Mouse (Mus musculus): ENCODE measurements around the gene Krtap4-9. TPM values are rescaled to one million over a fixed set of nuclear protein-coding genes. Genes with fewer than 3 reads are reported as not detected.
"Not testable (repeated sequence)": the region's sequence is repeated elsewhere in the genome, so short reads cannot be mapped to it uniquely, and the experiment has no call there.

Gene Krtap4-9
- polyA plus RNA-seq, 1 experiment from 2014 or later = not detected

- not testable (repeated sequence) for ATAC-seq (ENCODE audit: low FRiP score); H3K9me3 ChIP-seq (ENCODE audit: control insufficient read depth, low read length); H3K27ac ChIP-seq (ENCODE audit: low read depth, low read length); H3K27me3 ChIP-seq (ENCODE audit: control insufficient read depth, insufficient read depth, low read length); H3K36me3 ChIP-seq (ENCODE audit: control insufficient read depth, insufficient read depth, low read length); H3K4me3 ChIP-seq (ENCODE audit: low read depth, low read length); H3K9ac ChIP-seq (ENCODE audit: low read length); DNase-seq (ENCODE audit: low spot score, missing footprints); H3K4me1 ChIP-seq (ENCODE audit: control insufficient read depth, insufficient read depth, low read length); H3K4me2 ChIP-seq
- WGBS = no CpG with 5 or more reads among the region's 1 CpGs
Measured at GRCm38 (mm10) chr11:99804346-99804745, 19.3 kb downstream of the Krtap4-9 start, which contains the start of gene Gm11554. Gm11554 (minus strand) TSS chr11:99804446.

DNA sequence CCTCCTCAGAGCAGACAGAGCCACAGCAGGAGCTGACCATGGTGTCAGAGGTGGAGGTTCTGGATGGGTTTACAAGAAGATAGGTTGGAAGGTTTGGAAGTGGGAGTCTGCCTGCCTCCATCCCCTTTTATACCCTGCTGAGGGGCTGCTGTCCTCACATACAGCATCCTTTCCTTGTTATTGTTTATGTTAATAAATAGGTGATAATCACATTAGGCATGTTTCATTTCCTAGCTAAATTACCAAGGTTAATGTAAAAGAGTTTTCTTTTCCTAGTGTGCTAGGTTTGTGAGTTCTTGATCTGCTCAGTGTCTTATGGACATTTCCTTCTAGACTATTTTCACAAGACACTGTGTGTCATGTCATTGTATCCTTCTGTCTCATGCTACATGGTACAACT, 24.8 kb downstream of the Krtap4-9 start, which contains the start of gene Krtap4-13:
TSS of gene Krtap4-13 (minus strand) at position 101 of the 400 bp plus-strand sequence.
- not testable (repeated sequence) for H3K9ac ChIP-seq (ENCODE audit: low read length); DNase-seq (ENCODE audit: low spot score, missing footprints); H3K4me2 ChIP-seq; H3K27me3 ChIP-seq (ENCODE audit: control insufficient read depth, insufficient read depth, low read length); ATAC-seq (ENCODE audit: low FRiP score); H3K4me1 ChIP-seq (ENCODE audit: control insufficient read depth, insufficient read depth, low read length); H3K36me3 ChIP-seq (ENCODE audit: control insufficient read depth, insufficient read depth, low read length); H3K27ac ChIP-seq (ENCODE audit: low read depth, low read length); H3K9me3 ChIP-seq (ENCODE audit: control insufficient read depth, low read length); H3K4me3 ChIP-seq (ENCODE audit: low read depth, low read length)

DNA sequence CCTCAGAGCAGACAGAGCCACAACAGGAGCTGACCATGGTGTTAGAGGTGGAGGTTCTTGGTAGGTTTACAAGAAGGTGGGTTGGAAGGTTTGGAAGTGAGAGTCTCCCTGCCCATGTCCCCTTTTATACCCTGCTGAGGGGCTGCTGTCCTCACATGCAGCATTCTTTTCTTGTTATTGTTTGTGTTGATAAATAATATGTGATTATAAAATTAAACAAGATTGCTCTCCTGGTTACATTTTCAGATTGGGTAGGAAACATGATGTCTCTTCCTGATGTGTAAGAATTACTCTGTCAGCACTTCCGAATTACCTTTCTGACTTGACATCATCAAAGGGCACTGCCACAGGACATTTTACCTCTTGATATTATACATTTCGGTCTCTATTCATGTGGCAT, 30.6 kb downstream of the Krtap4-9 start, which contains the start of gene Gm11564:
TSS of gene Gm11564 (minus strand) at position 101 of the 400 bp plus-strand sequence.
- not testable (repeated sequence) for H3K9me3 ChIP-seq (ENCODE audit: control insufficient read depth, low read length); H3K4me1 ChIP-seq (ENCODE audit: control insufficient read depth, insufficient read depth, low read length); H3K36me3 ChIP-seq (ENCODE audit: control insufficient read depth, insufficient read depth, low read length); H3K27me3 ChIP-seq (ENCODE audit: control insufficient read depth, insufficient read depth, low read length); H3K27ac ChIP-seq (ENCODE audit: low read depth, low read length); DNase-seq (ENCODE audit: low spot score, missing footprints); ATAC-seq (ENCODE audit: low FRiP score); H3K9ac ChIP-seq (ENCODE audit: low read length); H3K4me3 ChIP-seq (ENCODE audit: low read depth, low read length); H3K4me2 ChIP-seq
- WGBS = 87% methylated on average over 2 of the region's 2 CpGs

Other genes starting within 250 kb of the Krtap4-9 start
- not detected in 2 replicates for gene Krt40, start 242.0 kb upstream of the Krtap4-9 start, polyA plus RNA-seq (2014; fragmentation: Nextera tagmentation; extraction: Ambion mirVana)
- gene Krtap3-3, start 234.3 kb upstream of the Krtap4-9 start, polyA plus RNA-seq (2014; fragmentation: Nextera tagmentation; extraction: Ambion mirVana) = not detected in 2 replicates
- not detected in 2 replicates for gene Krtap3-2, start 228.3 kb upstream of the Krtap4-9 start, polyA plus RNA-seq (2014; fragmentation: Nextera tagmentation; extraction: Ambion mirVana)
- not detected in 2 replicates for gene Gm11939, start 225.7 kb upstream of the Krtap4-9 start, polyA plus RNA-seq (2014; fragmentation: Nextera tagmentation; extraction: Ambion mirVana)
- not detected in 2 replicates for gene Krtap3-1, start 218.6 kb upstream of the Krtap4-9 start, polyA plus RNA-seq (2014; fragmentation: Nextera tagmentation; extraction: Ambion mirVana)
- gene Krtap1-5, start 204.2 kb upstream of the Krtap4-9 start, polyA plus RNA-seq (2014; fragmentation: Nextera tagmentation; extraction: Ambion mirVana) = not detected in 2 replicates
- not detected in 2 replicates for gene Krtap1-4, start 201.5 kb upstream of the Krtap4-9 start, polyA plus RNA-seq (2014; fragmentation: Nextera tagmentation; extraction: Ambion mirVana)
- not detected in 2 replicates for gene Krtap1-3, start 193.9 kb upstream of the Krtap4-9 start, polyA plus RNA-seq (2014; fragmentation: Nextera tagmentation; extraction: Ambion mirVana)
- gene Krtap9-3, start 187.1 kb upstream of the Krtap4-9 start, polyA plus RNA-seq (2014; fragmentation: Nextera tagmentation; extraction: Ambion mirVana) = not detected in 2 replicates
- gene Gm11938, start 181.9 kb upstream of the Krtap4-9 start, polyA plus RNA-seq (2014; fragmentation: Nextera tagmentation; extraction: Ambion mirVana) = not detected in 2 replicates
- not detected in 2 replicates for gene Gm11937, start 175.0 kb upstream of the Krtap4-9 start, polyA plus RNA-seq (2014; fragmentation: Nextera tagmentation; extraction: Ambion mirVana)
- gene Krtap2-4, start 170.4 kb upstream of the Krtap4-9 start, polyA plus RNA-seq (2014; fragmentation: Nextera tagmentation; extraction: Ambion mirVana) = not detected in 2 replicates
- not detected in 2 replicates for gene Gm11562, start 164.8 kb upstream of the Krtap4-9 start, polyA plus RNA-seq (2014; fragmentation: Nextera tagmentation; extraction: Ambion mirVana)
- not detected in 2 replicates for gene Krtap4-1, start 157.0 kb upstream of the Krtap4-9 start, polyA plus RNA-seq (2014; fragmentation: Nextera tagmentation; extraction: Ambion mirVana)
- gene Krtap4-2, start 150.1 kb upstream of the Krtap4-9 start, polyA plus RNA-seq (2014; fragmentation: Nextera tagmentation; extraction: Ambion mirVana) = not detected in 2 replicates
- gene Krtap4-7, start 141.1 kb upstream of the Krtap4-9 start, polyA plus RNA-seq (2014; fragmentation: Nextera tagmentation; extraction: Ambion mirVana) = not detected in 2 replicates
- gene Gm11555, start 135.0 kb upstream of the Krtap4-9 start, polyA plus RNA-seq (2014; fragmentation: Nextera tagmentation; extraction: Ambion mirVana) = not detected in 2 replicates
- gene Gm11563, start 126.2 kb upstream of the Krtap4-9 start, polyA plus RNA-seq (2014; fragmentation: Nextera tagmentation; extraction: Ambion mirVana) = not detected in 2 replicates
- not detected in 2 replicates for gene Krtap4-6, start 119.2 kb upstream of the Krtap4-9 start, polyA plus RNA-seq (2014; fragmentation: Nextera tagmentation; extraction: Ambion mirVana)
- gene Gm14190, start 94.5 kb upstream of the Krtap4-9 start, polyA plus RNA-seq (2014; fragmentation: Nextera tagmentation; extraction: Ambion mirVana) = not detected in 2 replicates
- not detected in 2 replicates for gene Gm14180, start 50.9 kb upstream of the Krtap4-9 start, polyA plus RNA-seq (2014; fragmentation: Nextera tagmentation; extraction: Ambion mirVana)
- not detected in 2 replicates for gene Gm11595, start 12.3 kb upstream of the Krtap4-9 start, polyA plus RNA-seq (2014; fragmentation: Nextera tagmentation; extraction: Ambion mirVana)
- not detected in 2 replicates for gene Krtap4-8, start 4.5 kb upstream of the Krtap4-9 start, polyA plus RNA-seq (2014; fragmentation: Nextera tagmentation; extraction: Ambion mirVana)
- not detected in 2 replicates for gene Gm11596, start 8.3 kb downstream of the Krtap4-9 start, polyA plus RNA-seq (2014; fragmentation: Nextera tagmentation; extraction: Ambion mirVana)
- gene Gm11569, start 13.7 kb downstream of the Krtap4-9 start, polyA plus RNA-seq (2014; fragmentation: Nextera tagmentation; extraction: Ambion mirVana) = not detected in 2 replicates
- gene Gm11554, start 19.2 kb downstream of the Krtap4-9 start, polyA plus RNA-seq (2014; fragmentation: Nextera tagmentation; extraction: Ambion mirVana) = not detected in 2 replicates
- not detected in 2 replicates for gene Krtap4-13, start 24.7 kb downstream of the Krtap4-9 start, polyA plus RNA-seq (2014; fragmentation: Nextera tagmentation; extraction: Ambion mirVana)
- gene Gm11564, start 30.5 kb downstream of the Krtap4-9 start, polyA plus RNA-seq (2014; fragmentation: Nextera tagmentation; extraction: Ambion mirVana) = not detected in 2 replicates
- gene 2300003K06Rik, start 52.9 kb downstream of the Krtap4-9 start, polyA plus RNA-seq (2014; fragmentation: Nextera tagmentation; extraction: Ambion mirVana) = not detected in 2 replicates
- not detected in 2 replicates for gene Krtap4-16, start 66.4 kb downstream of the Krtap4-9 start, polyA plus RNA-seq (2014; fragmentation: Nextera tagmentation; extraction: Ambion mirVana)
- gene Gm11568, start 72.7 kb downstream of the Krtap4-9 start, polyA plus RNA-seq (2014; fragmentation: Nextera tagmentation; extraction: Ambion mirVana) = not detected in 2 replicates
- gene Gm11559, start 79.3 kb downstream of the Krtap4-9 start, polyA plus RNA-seq (2014; fragmentation: Nextera tagmentation; extraction: Ambion mirVana) = not detected in 2 replicates
- not detected in 2 replicates for gene Krtap9-1, start 88.2 kb downstream of the Krtap4-9 start, polyA plus RNA-seq (2014; fragmentation: Nextera tagmentation; extraction: Ambion mirVana)
- gene Gm11567, start 94.0 kb downstream of the Krtap4-9 start, polyA plus RNA-seq (2014; fragmentation: Nextera tagmentation; extraction: Ambion mirVana) = not detected in 2 replicates
- not detected in 2 replicates for gene Krtap31-1, start 122.7 kb downstream of the Krtap4-9 start, polyA plus RNA-seq (2014; fragmentation: Nextera tagmentation; extraction: Ambion mirVana)
- gene Gm11565, start 129.6 kb downstream of the Krtap4-9 start, polyA plus RNA-seq (2014; fragmentation: Nextera tagmentation; extraction: Ambion mirVana) = not detected in 2 replicates
- gene Krtap31-2, start 151.1 kb downstream of the Krtap4-9 start, polyA plus RNA-seq (2014; fragmentation: Nextera tagmentation; extraction: Ambion mirVana) = not detected in 2 replicates
- gene Krtap9-5, start 163.3 kb downstream of the Krtap4-9 start, polyA plus RNA-seq (2014; fragmentation: Nextera tagmentation; extraction: Ambion mirVana) = not detected in 2 replicates
- not detected in 2 replicates for gene Krtap29-1, start 193.9 kb downstream of the Krtap4-9 start, polyA plus RNA-seq (2014; fragmentation: Nextera tagmentation; extraction: Ambion mirVana)
- not detected in 2 replicates for gene Krtap16-1, start 201.4 kb downstream of the Krtap4-9 start, polyA plus RNA-seq (2014; fragmentation: Nextera tagmentation; extraction: Ambion mirVana)
- not detected in 2 replicates for gene Krtap17-1, start 208.8 kb downstream of the Krtap4-9 start, polyA plus RNA-seq (2014; fragmentation: Nextera tagmentation; extraction: Ambion mirVana)
- not detected in 2 replicates for gene Krt33a, start 231.0 kb downstream of the Krtap4-9 start, polyA plus RNA-seq (2014; fragmentation: Nextera tagmentation; extraction: Ambion mirVana)
- not detected in 2 replicates for gene Krt33b, start 244.7 kb downstream of the Krtap4-9 start, polyA plus RNA-seq (2014; fragmentation: Nextera tagmentation; extraction: Ambion mirVana)